Mouse (Mus musculus) liver, embryonic 16.5 days (tissue): ENCODE results near the gene Aip. TPM values are rescaled to one million over a fixed set of nuclear protein-coding genes. Genes with fewer than 3 reads are reported as not detected.

Experiments
- ATAC-seq: fragments of 200-750 bp; cut with Nextera tagmentation; 2 replicates; pipeline ENCODE4 v1.8.0; 2017; ENCODE audit warnings: low read depth, mild to moderate bottlenecking, moderate number of reproducible peaks, moderate library complexity
- H3K27ac ChIP-seq: fragments of 300-500 bp; sonication (generic); 2 replicates; pipeline ENCODE4 v1.5.1; 2014; ENCODE audit warnings: mild to moderate bottlenecking, low read length
- H3K27me3 ChIP-seq: fragments of 300-500 bp; sonication (generic); 2 replicates; pipeline ENCODE4 v1.6.1; 2014; ENCODE audit warnings: low read depth, low read length, mixed read lengths; ENCODE audit not compliant: control insufficient read depth, insufficient read depth
- H3K36me3 ChIP-seq: fragments of 300-500 bp; sonication (generic); 2 replicates; pipeline ENCODE4 v1.6.1; 2014; ENCODE audit warnings: mild to moderate bottlenecking; ENCODE audit not compliant: control insufficient read depth, insufficient read depth
- H3K4me1 ChIP-seq: fragments of 300-500 bp; sonication (generic); 2 replicates; pipeline ENCODE4 v1.6.1; 2014; ENCODE audit warnings: low read depth, low read length, mixed read lengths; ENCODE audit not compliant: control insufficient read depth
- H3K4me2 ChIP-seq: fragments of 300-500 bp; sonication (generic); 2 replicates; pipeline ENCODE4 v1.6.1; 2014; ENCODE audit warnings: low read depth, low read length, mixed read lengths
- H3K4me3 ChIP-seq: fragments of 300-500 bp; sonication (generic); 2 replicates; pipeline ENCODE4 v1.5.1; 2014; ENCODE audit warnings: low read depth, mild to moderate bottlenecking, low read length
- H3K9ac ChIP-seq: fragments of 300-500 bp; sonication (generic); 2 replicates; pipeline ENCODE4 v1.6.1; 2014; ENCODE audit warnings: low read depth, low read length
- H3K9me3 ChIP-seq: fragments of 300-500 bp; sonication (generic); replicated peaks from 2 replicates; pipeline ENCODE4 v1.6.1; 2016; ENCODE audit warnings: low read length; ENCODE audit not compliant: control insufficient read depth
- WGBS: fragments of 180-500 bp; shearing (Covaris S2); extraction: QIAGEN DNeasy Blood & Tissue Kit; methylation state at CpG from one replicate; pipeline ENCODE4 v1.1.7; 2014; ENCODE audit not compliant: insufficient replicate concordance; 5-methylcytosine and 5-hydroxymethylcytosine counted together
- polyA plus RNA-seq: library from polyadenylated mRNA; unstranded; fragments of >200 nt; fragmentation: Nextera tagmentation; extraction: Ambion mirVana; gene quantifications from 2 replicates; pipeline ENCODE4 v1.2.1, GENCODE M21; 2015

Gene Aip
- polyA plus RNA-seq, 1 experiment from 2014 or later, result 32.4 TPM

- H3K9ac ChIP-seq, result no peak overlapping the region
- H3K4me3 ChIP-seq, result peak overlapping the region; percentile 63
- no peaks in the 10 kb centered on the region for H3K9me3 ChIP-seq
- no peaks in the 10 kb centered on the region for H3K27me3 ChIP-seq
- peaks cover 2% of the 10 kb centered on the region for H3K36me3 ChIP-seq
- ATAC-seq, result no peak
- H3K27ac ChIP-seq, result no peak overlapping the region
- peak overlapping the region; percentile 77 for H3K4me2 ChIP-seq
- WGBS, result 87% methylated on average over 2 of the region's 2 CpGs
- peaks cover 45% of the 10 kb centered on the region for H3K4me1 ChIP-seq
Observed at GRCm38 (mm10) chr19:4120496-4120895, 5.2 kb downstream of the Aip start.

- peaks cover 6% of the 10 kb centered on the region for H3K36me3 ChIP-seq
- H3K9ac ChIP-seq, result no peak overlapping the region
- no peak for ATAC-seq
- no peak overlapping the region for H3K27ac ChIP-seq
- WGBS, result 54% methylated on average over 6 of the region's 6 CpGs
- no peak overlapping the region for H3K4me3 ChIP-seq
- H3K4me1 ChIP-seq, result peaks cover 41% of the 10 kb centered on the region
- no peaks in the 10 kb centered on the region for H3K27me3 ChIP-seq
- peak overlapping the region; percentile 77 for H3K4me2 ChIP-seq
- no peaks in the 10 kb centered on the region for H3K9me3 ChIP-seq
Observed at GRCm38 (mm10) chr19:4119716-4120487, 5.8 kb downstream of the Aip start.

- H3K4me3 ChIP-seq, result no peak overlapping the region
- H3K36me3 ChIP-seq, result peaks cover 11% of the 10 kb centered on the region
- no peaks in the 10 kb centered on the region for H3K9me3 ChIP-seq
- peaks cover 40% of the 10 kb centered on the region for H3K4me1 ChIP-seq
- no peak overlapping the region for H3K9ac ChIP-seq
- H3K27ac ChIP-seq, result no peak overlapping the region
- ATAC-seq, result no peak
- no peaks in the 10 kb centered on the region for H3K27me3 ChIP-seq
- WGBS, result 81% methylated on average over 2 of the region's 2 CpGs
- H3K4me2 ChIP-seq, result no peak overlapping the region
Observed at GRCm38 (mm10) chr19:4118350-4118749, 7.3 kb downstream of the Aip start.

- H3K4me2 ChIP-seq, result no peak overlapping the region
- no peak overlapping the region for H3K27ac ChIP-seq
- 87% methylated on average over 7 of the region's 7 CpGs for WGBS
- no peak overlapping the region for H3K9ac ChIP-seq
- H3K4me1 ChIP-seq, result peaks cover 34% of the 10 kb centered on the region
- ATAC-seq, result no peak
- H3K4me3 ChIP-seq, result no peak overlapping the region
- H3K36me3 ChIP-seq, result peaks cover 11% of the 10 kb centered on the region
- no peaks in the 10 kb centered on the region for H3K27me3 ChIP-seq
- no peaks in the 10 kb centered on the region for H3K9me3 ChIP-seq
Observed at GRCm38 (mm10) chr19:4117006-4117405, 8.7 kb downstream of the Aip start.

GRCm38 (mm10) chr19:4115816-4116215, 9.8 kb downstream of the Aip start:
- 78% methylated on average over 11 of the region's 11 CpGs for WGBS
- Histone ChIP-seq H3K9ac (no peak overlapping the region), H3K4me2 (no peak overlapping the region), H3K4me3 (no peak overlapping the region), H3K27me3 (no peaks in the 10 kb centered on the region), H3K4me1 (peaks cover 25% of the 10 kb centered on the region), H3K9me3 (no peaks in the 10 kb centered on the region), H3K36me3 (peaks cover 11% of the 10 kb centered on the region), H3K27ac (no peak overlapping the region)
- no peak for ATAC-seq

GRCm38 (mm10) chr19:4115144-4115543, 10.5 kb downstream of the Aip start:
- ATAC-seq, result no peak
- Histone ChIP-seq H3K9me3 (no peaks in the 10 kb centered on the region), H3K9ac (no peak overlapping the region), H3K27ac (no peak overlapping the region), H3K4me1 (peaks cover 19% of the 10 kb centered on the region), H3K36me3 (peaks cover 11% of the 10 kb centered on the region), H3K4me2 (no peak overlapping the region), H3K27me3 (no peaks in the 10 kb centered on the region), H3K4me3 (no peak overlapping the region)
- WGBS, result 85% methylated on average over 10 of the region's 10 CpGs

GRCm38 (mm10) chr19:4114551-4114950, 11.1 kb downstream of the Aip start:
- Histone ChIP-seq H3K36me3 (peaks cover 11% of the 10 kb centered on the region), H3K4me3 (no peak overlapping the region), H3K9ac (no peak overlapping the region), H3K4me2 (no peak overlapping the region), H3K9me3 (no peaks in the 10 kb centered on the region), H3K27me3 (no peaks in the 10 kb centered on the region), H3K27ac (no peak overlapping the region), H3K4me1 (peaks cover 19% of the 10 kb centered on the region)
- ATAC-seq, result no peak
- WGBS, result 85% methylated on average over 10 of the region's 10 CpGs

GRCm38 (mm10) chr19:4113806-4114230, 11.8 kb downstream of the Aip start:
- no peaks in the 10 kb centered on the region for H3K9me3 ChIP-seq
- no peaks in the 10 kb centered on the region for H3K27me3 ChIP-seq
- H3K9ac ChIP-seq, result peak overlapping the region; percentile 42
- H3K36me3 ChIP-seq, result peaks cover 11% of the 10 kb centered on the region
- H3K27ac ChIP-seq, result peak overlapping the region; percentile 64
- peak overlapping the region; percentile 51 for H3K4me2 ChIP-seq
- 13% methylated on average over 5 of the region's 5 CpGs for WGBS
- peak overlapping the region; percentile 7 for H3K4me3 ChIP-seq
- H3K4me1 ChIP-seq, result peaks cover 19% of the 10 kb centered on the region
- peak; percentile 34 for ATAC-seq

GRCm38 (mm10) chr19:4113186-4113805, 12.4 kb downstream of the Aip start:
- peaks cover 11% of the 10 kb centered on the region for H3K36me3 ChIP-seq
- peak overlapping the region; percentile 51 for H3K4me2 ChIP-seq
- peak overlapping the region; percentile 64 for H3K27ac ChIP-seq
- peak overlapping the region; percentile 42 for H3K9ac ChIP-seq
- H3K4me3 ChIP-seq, result peak overlapping the region; percentile 7; the same call in 1 of the 2 replicates
- no peaks in the 10 kb centered on the region for H3K27me3 ChIP-seq
- peak; percentile 73 for ATAC-seq
- peaks cover 19% of the 10 kb centered on the region for H3K4me1 ChIP-seq
- WGBS, result 26% methylated on average over 13 of the region's 13 CpGs
- no peaks in the 10 kb centered on the region for H3K9me3 ChIP-seq
